Mouse (Mus musculus): ENCODE data around the gene Grik1.

The Grik1 gene

DNA sequence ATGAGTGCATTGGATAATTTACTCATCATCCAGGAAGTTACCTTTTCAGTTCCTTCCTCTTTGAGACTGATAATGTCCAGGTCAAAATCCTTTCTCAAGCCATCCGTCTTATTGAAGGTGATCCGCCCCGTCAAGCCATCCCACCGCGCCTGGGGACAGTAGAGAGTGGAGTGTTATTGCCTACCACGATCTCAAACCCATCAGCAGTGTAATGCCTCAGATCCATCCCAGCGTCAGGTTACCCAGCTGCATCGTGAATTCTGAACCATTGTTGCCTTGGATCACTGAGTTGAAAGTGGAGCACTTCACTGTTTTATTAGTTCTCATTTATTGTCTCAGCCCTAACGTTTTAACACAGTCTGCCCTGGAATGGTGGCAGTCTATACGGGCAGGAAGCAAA is 332.6 kb downstream of the Grik1 start:
- no peak for DNase-seq (ENCODE audit: low spot score)

DNA sequence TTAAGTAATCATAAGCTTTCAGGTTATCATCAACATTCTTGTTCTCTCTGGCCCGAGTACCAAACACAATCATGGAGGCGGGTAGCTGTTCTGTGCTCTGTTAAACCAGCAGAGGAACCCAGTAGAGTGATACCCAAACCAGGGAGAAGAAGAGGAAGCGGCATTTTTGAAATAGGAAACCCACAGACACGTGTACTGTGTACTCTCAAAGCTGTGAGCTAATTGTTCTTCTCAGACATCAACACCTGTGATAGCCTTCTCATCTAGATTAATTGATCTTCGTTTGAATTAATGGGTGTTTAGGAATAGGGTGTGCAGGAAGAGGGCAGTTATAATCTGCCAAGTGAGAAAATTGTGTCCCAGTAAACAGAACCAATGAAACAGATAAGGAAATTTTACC is 333.9 kb downstream of the Grik1 start:
- no peak for DNase-seq (ENCODE audit: low spot score)

DNA sequence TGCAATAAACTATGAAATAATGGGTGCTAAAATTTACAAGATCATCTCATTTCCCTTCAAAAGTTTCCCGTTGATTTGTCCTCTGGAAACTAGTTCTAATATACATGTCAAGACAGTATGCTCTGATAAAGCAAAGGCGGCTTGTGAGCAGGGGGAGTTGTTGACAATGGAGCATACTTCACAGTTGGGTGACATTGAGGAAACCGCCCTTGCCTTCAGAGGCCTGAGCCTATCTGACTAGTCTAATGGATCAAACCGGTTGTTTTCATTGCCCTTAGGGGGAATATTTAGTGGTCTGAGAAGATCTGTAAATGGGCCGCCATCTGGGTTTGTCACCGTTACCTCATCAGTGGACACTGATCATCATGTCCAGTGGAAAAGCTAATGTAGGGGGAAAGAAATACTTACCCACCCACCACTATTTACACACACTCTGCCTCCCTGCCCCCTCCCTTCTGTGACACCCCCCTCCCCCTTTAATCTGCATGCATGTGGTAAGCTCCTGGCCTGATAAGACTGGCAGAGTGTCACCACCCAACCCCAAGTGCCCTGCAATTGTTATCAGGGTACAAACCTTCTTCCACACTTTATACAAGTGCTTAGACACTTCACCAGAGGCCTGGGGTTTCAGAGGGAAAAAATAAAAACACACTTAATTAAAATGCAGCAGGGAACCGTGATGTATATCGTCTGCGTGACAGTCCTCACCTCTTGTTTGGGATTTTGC is 335.2 kb downstream of the Grik1 start:
- no peak for DNase-seq (ENCODE audit: low spot score)

DNA sequence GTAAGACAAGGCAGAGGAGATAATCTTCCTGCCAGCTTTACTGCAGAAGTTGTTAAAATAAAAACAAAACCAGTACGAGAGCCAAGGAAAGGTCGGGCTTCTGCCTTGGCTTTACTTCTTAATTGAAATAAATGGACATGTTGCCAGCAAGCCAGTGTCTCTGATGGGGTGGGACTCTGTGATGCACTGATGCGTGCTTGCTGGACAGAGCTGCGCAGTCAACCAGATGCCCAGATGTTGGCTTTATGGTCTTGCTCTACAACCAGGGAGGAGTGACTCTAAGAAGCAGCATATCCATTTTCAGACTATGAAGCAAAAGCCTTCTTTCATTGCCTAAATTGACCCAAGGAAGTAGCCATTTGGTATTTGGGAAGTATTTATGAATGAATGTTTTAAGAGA is 336.9 kb downstream of the Grik1 start:
- no peak for DNase-seq (ENCODE audit: low spot score)

DNA sequence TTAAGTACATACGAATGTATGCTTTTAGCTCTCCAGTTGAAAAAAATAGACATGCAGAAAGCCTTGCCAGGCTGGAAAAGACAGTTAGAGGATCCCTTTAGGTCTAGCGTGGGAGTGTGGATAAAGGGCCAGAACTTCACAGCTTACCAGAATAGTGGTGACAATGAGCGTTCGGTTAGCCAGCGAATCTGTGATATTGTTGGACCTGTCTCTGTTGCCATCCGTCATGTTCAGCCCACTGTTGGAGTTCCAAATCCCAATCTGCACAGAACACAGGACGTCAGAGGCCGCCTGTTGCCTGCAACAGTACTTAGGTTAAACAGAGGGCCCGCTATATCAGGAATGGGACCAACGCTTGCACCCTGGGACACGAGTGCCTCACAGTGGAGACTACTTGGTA is 340.2 kb downstream of the Grik1 start:
- no peak for DNase-seq (ENCODE audit: low spot score)

DNA sequence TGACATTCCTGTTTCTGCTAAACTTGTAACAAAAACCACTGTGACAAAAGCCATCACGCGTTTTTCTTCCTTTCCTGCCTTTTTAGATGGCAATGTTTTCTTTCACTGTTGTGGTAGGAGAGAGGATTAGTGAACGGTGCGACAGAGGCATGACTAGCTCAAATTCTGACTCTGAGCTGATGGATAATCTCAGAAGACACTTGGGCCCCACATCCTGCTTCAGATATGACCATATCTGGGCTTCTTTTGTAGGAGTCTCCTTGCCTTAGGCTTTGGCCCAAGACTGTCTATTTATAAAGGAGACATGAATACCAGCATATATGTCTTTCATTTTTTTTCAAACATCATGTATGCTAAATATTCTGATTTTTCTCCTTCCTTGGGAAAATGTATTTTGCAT is 341.9 kb downstream of the Grik1 start:
- DNase-seq (ENCODE audit: low spot score) = no peak

DNA sequence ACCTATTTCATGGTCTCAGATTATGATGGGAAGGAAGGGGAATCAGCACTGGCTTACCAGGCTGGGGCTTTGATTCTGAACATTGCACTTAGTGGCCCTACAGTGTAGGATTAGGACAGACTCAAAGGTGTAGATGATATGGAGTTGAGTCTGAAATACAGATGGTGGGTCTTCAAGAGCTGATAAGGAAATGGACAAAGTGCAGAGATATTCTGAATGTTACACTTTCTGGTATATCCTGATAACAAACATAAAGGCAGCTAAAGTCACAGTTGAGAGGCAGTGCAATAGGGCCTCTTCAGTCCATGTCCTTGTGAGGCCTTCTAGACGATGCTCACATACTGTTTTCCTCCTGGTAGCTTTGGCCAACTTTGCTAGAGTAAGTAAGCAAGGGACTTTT is 345.7 kb downstream of the Grik1 start:
- DNase-seq (ENCODE audit: low spot score) = no peak

DNA sequence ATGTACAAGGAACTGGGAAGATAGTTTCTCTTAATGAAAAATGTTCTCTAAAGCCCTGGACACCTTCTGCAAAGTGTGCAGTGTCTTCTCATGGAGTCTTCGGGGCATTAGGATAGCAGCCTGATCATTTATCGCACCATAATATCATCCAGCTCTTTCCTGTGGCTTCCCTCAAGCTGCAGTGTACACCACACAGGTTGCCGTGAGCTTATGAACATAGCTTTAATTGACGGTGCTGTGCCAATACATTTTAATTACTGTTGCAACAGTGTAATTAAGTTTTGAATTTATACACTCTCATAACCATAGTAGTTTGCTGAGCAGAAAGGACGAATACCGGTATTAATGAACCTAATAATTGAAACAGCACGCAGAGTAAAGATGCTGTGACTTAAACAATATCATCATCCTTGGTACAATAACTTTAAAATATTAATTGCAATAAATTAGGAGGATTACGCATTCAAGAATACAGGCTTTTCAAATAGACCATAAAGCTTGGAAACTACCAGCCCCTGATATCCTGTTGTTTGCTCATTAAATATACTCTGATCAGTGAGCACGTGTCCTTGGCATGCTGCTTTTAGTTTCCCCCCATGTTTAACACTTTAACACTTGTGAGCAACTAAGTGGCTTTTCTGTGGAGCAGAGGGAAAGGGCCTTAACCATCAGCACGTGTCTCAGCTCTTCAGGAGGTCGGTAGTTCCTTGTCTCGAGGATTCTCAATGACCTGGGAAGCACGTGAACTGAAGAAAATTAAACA is 347.8 kb downstream of the Grik1 start:
- no peak for DNase-seq (ENCODE audit: low spot score)

DNA sequence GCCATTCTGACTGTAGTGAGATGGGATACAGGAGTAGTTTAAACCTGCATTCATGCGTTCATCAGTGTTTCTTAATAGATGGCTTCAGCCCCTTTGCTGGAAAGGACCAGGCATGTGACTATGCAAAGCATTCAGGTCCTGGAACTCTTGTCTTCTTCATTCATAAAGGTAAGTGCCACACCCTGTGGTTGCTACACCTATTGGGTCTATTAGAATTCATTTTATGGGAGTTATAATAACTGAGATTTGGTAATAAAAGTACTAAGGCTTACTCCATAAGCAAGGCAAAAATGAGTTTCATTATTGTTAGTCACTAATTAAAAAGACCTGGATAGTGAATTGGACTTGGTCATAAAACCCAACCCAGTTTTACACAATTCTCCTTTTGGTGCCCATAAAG is 355.4 kb downstream of the Grik1 start:
- no peak for DNase-seq (ENCODE audit: low spot score)

DNA sequence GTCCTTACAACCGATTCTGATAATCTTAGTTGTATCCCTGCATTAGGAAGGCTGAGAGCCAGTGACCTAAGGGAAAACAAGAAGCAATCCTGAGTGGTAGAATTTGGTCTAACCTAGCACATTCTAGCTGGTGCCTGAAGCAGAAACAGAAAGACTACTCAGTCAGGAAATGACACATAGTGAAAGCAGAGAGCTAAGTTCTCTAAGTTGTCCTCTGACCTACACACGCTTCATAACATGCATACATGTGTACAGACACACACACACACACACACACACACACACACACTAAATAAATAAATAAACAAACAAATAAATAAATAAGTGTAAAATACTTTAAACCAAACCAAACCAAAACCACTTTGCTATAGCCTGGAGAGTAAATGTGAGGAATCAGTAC is 358.7 kb downstream of the Grik1 start:
- no peak for DNase-seq (ENCODE audit: low spot score)

DNA sequence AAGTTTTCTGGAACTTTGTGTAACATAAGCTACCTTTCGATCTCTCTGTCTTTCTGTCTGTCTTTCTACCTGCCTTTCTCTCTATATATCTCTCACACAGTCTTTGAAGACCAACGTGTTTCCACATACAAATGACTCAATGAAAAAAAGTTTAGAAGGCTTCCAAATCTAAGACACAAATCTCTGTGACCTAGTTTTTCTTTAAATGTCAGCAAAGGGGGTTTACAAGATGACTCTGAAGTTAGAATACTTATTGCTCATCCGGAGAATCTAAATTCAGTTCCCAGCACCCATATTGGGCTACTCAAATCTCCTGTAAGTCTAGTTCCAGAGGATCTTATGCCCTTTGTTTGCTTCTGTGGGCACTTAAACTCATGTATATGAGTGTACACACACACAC is 359.5 kb downstream of the Grik1 start:
- no peak for DNase-seq (ENCODE audit: low spot score)

DNA sequence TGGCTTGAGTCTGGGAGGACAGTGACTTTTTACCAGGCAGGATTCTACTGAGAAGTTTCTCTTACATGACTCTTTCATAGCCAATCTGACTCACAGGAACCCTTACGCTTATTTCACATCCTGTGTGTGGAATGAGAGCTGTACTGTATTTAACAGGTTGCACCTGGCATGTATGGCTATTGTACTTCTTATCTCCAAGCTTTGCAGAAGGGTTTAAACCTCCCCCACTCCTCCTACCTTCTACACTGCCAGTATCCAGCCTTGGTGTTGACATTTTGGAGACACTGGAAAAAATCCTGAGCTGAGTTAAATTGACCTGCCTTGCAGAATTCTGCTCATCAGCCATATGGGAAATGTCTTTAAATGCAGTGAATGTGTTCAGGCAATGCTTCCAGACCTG is 361.4 kb downstream of the Grik1 start:
- DNase-seq (ENCODE audit: low spot score) = no peak

DNA sequence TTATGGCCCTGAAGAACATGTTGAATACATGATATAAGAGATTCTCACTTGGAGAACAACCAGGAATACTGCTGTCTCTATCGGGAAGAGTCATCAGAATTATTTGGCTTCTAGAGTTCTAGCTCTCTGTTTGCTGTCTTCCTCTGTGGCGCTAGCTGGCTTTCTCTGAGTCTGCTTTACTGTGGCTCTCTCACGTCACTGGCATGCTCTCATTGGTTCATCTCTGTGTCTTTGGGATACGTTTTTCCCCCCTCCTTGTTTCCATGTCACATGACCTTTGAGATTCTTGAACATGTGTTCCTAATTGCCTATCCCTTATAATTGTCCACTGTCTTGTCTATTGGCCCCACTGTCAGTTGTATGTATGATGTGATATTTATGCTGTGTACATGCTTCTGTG is 372.2 kb downstream of the Grik1 start:
- DNase-seq (ENCODE audit: low spot score) = no peak

DNA sequence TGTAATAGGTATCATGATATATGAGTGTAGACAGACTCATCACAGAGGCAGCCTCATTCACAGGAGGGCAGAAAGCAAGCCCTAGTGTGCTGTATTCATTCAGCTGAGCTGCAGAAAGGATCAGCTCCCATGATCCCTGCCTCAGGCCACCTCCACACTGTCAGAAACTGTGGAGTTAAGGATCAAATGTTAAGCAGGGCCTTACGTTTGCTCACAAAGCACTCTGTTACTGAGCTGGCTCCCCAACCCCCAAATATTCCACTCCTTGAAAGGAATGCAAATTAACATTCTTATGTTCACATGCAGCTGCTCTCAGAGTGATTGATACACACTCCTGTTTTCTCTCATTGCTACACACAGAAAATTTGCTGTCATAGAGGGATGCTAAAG is 372.9 kb downstream of the Grik1 start:
- no peak for DNase-seq (ENCODE audit: low spot score)

DNA sequence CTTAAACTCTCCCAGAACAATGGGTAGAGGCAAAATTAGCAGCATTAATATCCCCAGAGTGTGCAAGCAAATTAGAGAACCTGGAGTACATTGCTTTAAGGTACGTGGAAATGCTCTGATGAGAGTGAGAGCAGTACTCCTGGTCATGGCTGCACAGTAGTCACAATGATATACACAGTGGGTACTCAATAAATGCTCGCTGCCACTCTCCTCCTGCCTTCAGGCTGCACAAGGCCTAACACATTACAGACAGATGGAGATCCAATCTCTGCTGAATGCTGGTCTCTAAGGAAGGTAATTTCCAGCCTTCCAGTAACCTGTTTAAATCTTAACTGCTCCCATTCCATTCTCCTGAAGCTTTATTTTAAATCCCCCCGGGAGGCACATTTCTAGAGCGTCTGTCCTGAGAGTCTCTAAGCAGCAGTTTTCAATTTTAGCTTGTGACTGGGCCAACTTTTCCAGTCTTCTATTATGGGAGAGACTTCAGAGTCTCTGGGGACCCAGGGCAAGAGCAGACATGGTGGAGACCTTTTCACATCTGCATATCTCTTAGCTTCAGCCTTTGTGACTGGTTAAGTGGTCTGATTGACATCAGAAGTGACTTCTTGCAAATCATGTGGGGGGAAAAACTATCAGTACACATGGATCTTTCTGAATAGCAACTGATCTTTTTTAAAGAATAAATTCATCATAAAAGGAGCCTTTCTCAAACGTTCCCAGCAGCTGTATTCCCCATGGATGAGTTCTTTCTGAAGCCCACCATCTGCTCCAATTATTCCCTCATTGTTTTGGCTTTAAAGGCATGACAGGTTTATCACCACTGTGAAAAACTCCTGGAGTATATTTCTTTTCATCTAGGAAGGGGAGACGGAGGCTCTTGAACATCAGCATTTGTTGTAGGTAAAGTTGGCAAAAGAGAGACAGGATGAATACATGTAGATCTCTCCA is 373.6 kb downstream of the Grik1 start:
- DNase-seq (ENCODE audit: low spot score) = no peak

DNA sequence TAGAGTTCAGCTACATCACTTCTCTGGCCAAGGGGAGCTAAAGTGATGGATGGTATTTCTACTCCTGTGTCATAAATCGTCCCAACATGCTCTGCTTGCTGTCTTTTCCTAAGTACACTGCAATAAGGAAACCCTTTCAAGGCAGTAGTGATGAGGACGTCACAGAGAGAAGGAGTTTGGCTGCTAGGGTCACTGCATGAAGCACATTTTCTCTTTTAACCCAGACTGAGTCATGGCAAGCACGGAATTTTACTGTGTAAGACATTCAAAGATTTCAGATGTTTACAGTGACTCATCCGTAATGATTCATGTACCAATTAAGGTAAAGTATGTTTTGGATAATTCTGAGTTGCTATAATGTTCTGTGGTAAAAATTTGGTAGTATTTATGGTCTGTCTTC is 374.9 kb downstream of the Grik1 start:
- no peak for DNase-seq (ENCODE audit: low spot score)

DNA sequence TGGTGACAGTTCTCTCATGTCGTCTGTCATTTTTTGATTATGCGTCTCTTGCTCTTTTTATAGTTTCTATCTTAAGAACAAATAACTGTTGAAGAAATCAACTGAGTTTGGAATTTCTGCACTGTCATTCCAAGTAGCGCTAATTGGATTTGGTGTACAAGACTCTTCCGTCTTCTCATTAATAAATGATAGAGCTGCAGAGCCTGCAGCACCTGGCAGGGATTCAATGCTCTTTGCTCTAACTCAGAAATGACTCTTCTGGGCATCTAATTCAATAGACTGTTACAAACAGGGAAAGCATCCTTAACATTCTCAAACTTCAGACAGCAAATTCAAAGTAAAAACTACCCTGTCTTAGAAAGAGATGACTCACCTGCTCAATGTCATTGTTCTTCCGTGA is 376.3 kb downstream of the Grik1 start:
- no peak for DNase-seq (ENCODE audit: low spot score)

DNA sequence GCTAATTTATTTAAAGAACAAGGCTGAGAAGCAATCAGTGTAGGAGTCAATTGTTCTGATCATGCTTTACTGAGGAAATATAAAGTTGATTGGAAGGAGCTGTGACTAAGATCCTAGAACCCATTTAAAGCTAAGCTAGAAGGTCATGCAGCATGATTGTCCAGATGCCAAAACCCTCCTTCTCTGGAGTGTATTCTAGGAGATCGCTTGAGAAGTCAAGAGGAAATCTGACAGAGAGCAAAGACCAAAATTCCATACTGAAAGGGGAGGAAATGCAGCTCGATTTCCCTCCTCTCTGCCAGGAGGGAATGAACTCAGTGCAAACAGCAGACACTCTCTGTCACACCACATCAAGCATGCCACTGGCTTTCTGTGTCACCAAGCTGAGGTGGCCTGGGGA is 378.9 kb downstream of the Grik1 start:
- DNase-seq (ENCODE audit: low spot score) = no peak

DNA sequence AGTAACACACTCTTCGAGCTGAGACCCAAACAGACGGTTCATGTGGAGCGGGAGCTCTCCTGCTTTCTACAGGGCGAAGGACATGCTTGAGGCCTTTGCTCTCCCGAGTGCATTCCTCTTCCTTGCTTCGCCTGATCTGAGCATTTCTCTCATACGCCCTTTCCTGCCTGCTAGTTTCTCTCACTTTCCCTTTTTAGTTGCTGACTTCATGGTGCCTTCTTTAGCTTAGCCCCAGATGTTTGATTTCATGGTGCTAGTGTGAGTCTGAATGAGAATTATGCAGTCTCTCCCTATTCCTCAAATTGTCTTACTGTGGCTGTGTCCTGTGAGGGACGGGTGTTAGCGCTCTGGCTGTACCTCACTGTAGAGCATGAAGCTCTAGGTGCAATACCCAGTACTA is 388.0 kb downstream of the Grik1 start:
- DNase-seq (ENCODE audit: low spot score) = no peak

DNA sequence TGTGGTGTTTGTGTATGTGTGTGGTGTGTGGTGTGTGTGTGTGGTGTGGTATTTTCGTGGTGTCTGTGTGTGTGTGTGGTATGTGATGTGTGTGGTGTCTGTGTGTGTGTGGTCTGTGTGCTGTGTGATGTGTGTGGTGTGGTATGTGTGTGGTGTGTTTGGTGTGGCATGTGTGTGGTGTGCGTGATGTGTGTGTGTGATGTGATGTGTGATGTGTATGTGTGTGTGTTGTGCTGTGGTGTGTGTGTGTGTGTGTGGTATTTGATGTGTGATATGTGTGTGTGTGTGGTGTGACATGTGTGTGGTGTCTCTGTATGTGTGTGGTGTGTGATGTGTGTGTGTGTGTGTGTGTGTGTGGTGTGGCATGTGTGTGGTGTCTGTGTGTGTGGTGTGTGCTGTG is 388.9 kb downstream of the Grik1 start:
- DNase-seq (ENCODE audit: low spot score) = no peak

DNA sequence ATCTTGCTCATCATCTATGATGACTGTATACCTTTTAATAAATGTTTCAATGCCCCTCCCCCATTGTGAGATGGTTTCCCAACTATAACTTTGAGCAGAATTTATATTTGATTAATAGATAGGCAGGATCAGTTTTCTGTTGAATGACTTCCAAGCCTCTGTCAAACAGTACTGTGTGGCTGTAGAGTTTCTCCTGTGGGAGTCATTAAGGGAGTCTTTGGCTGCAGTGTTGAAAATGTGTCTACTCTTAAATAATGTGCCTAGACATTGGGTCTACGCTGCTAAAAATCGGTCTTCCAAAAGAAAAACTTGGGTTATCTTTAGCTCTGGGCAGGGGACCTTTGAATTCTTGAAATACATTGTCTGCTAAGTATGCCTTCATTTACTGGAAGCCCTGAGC is 414.1 kb downstream of the Grik1 start:
- no peak for DNase-seq (ENCODE audit: low spot score)

DNA sequence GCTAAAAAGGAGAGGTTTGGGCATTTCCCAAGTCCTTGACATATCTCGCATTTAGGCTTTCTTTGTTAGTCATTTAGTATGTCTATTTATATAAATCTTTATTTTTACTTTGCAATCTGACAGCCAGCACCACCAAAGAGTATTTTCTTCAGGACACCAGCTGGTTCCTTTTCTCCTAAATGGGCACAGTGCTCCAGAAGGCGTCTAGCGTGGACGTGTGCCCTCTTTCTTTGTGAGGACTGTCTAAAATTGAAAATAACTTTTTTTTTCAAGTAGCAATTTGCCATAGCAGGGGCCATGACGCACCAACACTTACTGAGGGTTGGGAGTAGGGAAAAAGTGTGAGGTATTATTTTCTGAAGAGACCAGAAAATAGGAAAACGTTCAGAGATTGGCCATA is 425.5 kb downstream of the Grik1 start:
- no peak for DNase-seq (ENCODE audit: low spot score)

DNA sequence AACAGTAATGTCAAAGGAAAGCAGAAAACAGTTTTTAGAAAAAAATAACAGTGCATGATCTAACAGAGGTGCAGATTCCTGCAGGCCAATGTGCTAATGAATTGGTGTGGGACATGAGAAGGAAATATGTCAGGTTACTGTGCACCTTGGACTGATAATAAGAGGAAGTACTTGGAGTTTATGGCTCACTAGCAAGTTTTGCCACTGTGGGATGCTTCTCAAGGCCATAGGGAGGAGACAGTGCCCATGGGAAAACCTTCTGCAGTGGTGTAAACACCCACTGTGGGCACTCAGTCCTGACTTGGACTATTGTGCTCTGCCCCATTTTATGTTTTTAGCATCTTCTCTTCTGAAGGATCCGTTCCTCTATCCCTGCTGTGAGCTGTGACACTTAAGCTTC is 428.3 kb downstream of the Grik1 start:
- DNase-seq (ENCODE audit: low spot score) = no peak

Data from testis, postnatal 14 days (tissue).